Mouse (Mus musculus) hindbrain, embryonic 16.5 days (tissue): Measurements from ENCODE around the gene Olfr512. TPM values are rescaled to one million over a fixed set of nuclear protein-coding genes. Genes with fewer than 3 reads are reported as not detected.

Source experiments
- ATAC-seq: fragments of 200-750 bp; cut with Nextera tagmentation; 2 replicates; pipeline ENCODE4 v1.8.0; 2017; ENCODE audit warnings: moderate TSS enrichment, moderate library complexity
- H3K27ac ChIP-seq: fragments of 300-500 bp; sonication (generic); 2 replicates; pipeline ENCODE4 v1.5.1; 2014; ENCODE audit warnings: low read depth, mild to moderate bottlenecking, control low read depth, low read length, moderate library complexity
- H3K27me3 ChIP-seq: fragments of 300-500 bp; sonication (generic); replicated peaks from 2 replicates; pipeline ENCODE4 v1.6.1; 2014; ENCODE audit warnings: low read length; ENCODE audit not compliant: control insufficient read depth, insufficient read depth
- H3K36me3 ChIP-seq: fragments of 300-500 bp; sonication (generic); 2 replicates; pipeline ENCODE4 v1.6.1; 2014; ENCODE audit warnings: mild to moderate bottlenecking, low read length, moderate library complexity, mixed read lengths; ENCODE audit not compliant: control insufficient read depth, insufficient read depth
- H3K4me1 ChIP-seq: fragments of 300-500 bp; sonication (generic); 2 replicates; pipeline ENCODE4 v1.6.1; 2014; ENCODE audit warnings: low read depth, low read length; ENCODE audit not compliant: control insufficient read depth, insufficient read depth
- H3K4me2 ChIP-seq: fragments of 300-500 bp; sonication (generic); 2 replicates; pipeline ENCODE4 v1.6.1; 2014; ENCODE audit warnings: mild to moderate bottlenecking, low read length, control low read depth, moderate library complexity
- H3K4me3 ChIP-seq: fragments of 300-500 bp; sonication (generic); 2 replicates; pipeline ENCODE4 v1.5.1; 2014; ENCODE audit warnings: mild to moderate bottlenecking, low read length, control low read depth, moderate library complexity
- H3K9ac ChIP-seq: fragments of 300-500 bp; sonication (generic); 2 replicates; pipeline ENCODE4 v1.6.1; 2014; ENCODE audit warnings: low read depth, mild to moderate bottlenecking, control low read depth, low read length, moderate library complexity
- H3K9me3 ChIP-seq: fragments of 300-500 bp; sonication (generic); 2 replicates; pipeline ENCODE4 v1.6.1; 2014; ENCODE audit warnings: mild to moderate bottlenecking, low read length, moderate library complexity; ENCODE audit not compliant: control insufficient read depth
- WGBS: fragments of 180-500 bp; shearing (Covaris S2); extraction: QIAGEN DNeasy Blood & Tissue Kit; methylation state at CpG from one replicate; pipeline ENCODE4 v1.1.7; 2014; 5-methylcytosine and 5-hydroxymethylcytosine counted together
- polyA plus RNA-seq: library from polyadenylated mRNA; unstranded; fragments of >200 nt; fragmentation: Nextera tagmentation; extraction: Ambion mirVana; gene quantifications from 2 replicates; pipeline ENCODE4 v1.2.1, GENCODE M21; 2015

The Olfr512 gene
- not detected in 2 replicates for polyA plus RNA-seq

GRCm38 (mm10) chr7:108713020-108713419, at the start of gene Olfr512:
TSS of gene Olfr512 (plus strand) at chr7:108713320.
- Histone ChIP-seq H3K9ac (no peak within 1 kb of the TSS), H3K27ac (no peak within 1 kb of the TSS), H3K4me3 (no peak within 1 kb of the TSS), H3K27me3 (no peaks in the 10 kb centered on the region), H3K9me3 (no peaks in the 10 kb centered on the region), H3K4me2 (no peak within 1 kb of the TSS), H3K36me3 (no peaks in the 10 kb centered on the region), H3K4me1 (no peaks in the 10 kb centered on the region)
- no peak for ATAC-seq

GRCm38 (mm10) chr7:108666118-108666517, 47.0 kb upstream of the Olfr512 start, which contains the start of gene Olfr510:
TSS of gene Olfr510 (plus strand) at chr7:108666418.
- Histone ChIP-seq H3K9ac (no peak within 1 kb of the TSS), H3K27me3 (no peaks in the 10 kb centered on the region), H3K4me3 (no peak within 1 kb of the TSS), H3K4me1 (no peaks in the 10 kb centered on the region), H3K27ac (no peak within 1 kb of the TSS), H3K4me2 (no peak within 1 kb of the TSS), H3K36me3 (no peaks in the 10 kb centered on the region), H3K9me3 (no peaks in the 10 kb centered on the region)
- WGBS = 96% methylated on average over 1 of the region's 1 CpGs
- ATAC-seq = no peak

- Histone ChIP-seq H3K9ac (no peak overlapping the region), H3K9me3 (no peaks in the 10 kb centered on the region), H3K36me3 (no peaks in the 10 kb centered on the region), H3K4me1 (no peaks in the 10 kb centered on the region), H3K4me3 (no peak overlapping the region), H3K4me2 (no peak overlapping the region), H3K27ac (no peak overlapping the region), H3K27me3 (no peaks in the 10 kb centered on the region)
- ATAC-seq = no peak
- WGBS = 83% methylated on average over 1 of the region's 1 CpGs
Measured at GRCm38 (mm10) chr7:108671058-108671457, 42.1 kb upstream of the Olfr512 start.

- H3K9me3 ChIP-seq = no peaks in the 10 kb centered on the region
- H3K9ac ChIP-seq = no peak overlapping the region
- no peaks in the 10 kb centered on the region for H3K27me3 ChIP-seq
- no peak overlapping the region for H3K27ac ChIP-seq
- no peaks in the 10 kb centered on the region for H3K36me3 ChIP-seq
- H3K4me3 ChIP-seq = no peak overlapping the region
- no peak for ATAC-seq
- WGBS = 81% methylated on average over 4 of the region's 4 CpGs
- no peak overlapping the region for H3K4me2 ChIP-seq
- H3K4me1 ChIP-seq = no peaks in the 10 kb centered on the region
Measured at GRCm38 (mm10) chr7:108678886-108679285, 34.2 kb upstream of the Olfr512 start.

- Histone ChIP-seq H3K9me3 (no peaks in the 10 kb centered on the region), H3K9ac (no peak within 1 kb of the TSS), H3K4me2 (no peak within 1 kb of the TSS), H3K4me3 (no peak within 1 kb of the TSS), H3K36me3 (no peaks in the 10 kb centered on the region), H3K27me3 (no peaks in the 10 kb centered on the region), H3K27ac (no peak within 1 kb of the TSS), H3K4me1 (no peaks in the 10 kb centered on the region)
- WGBS = 88% methylated on average over 1 of the region's 1 CpGs
- ATAC-seq = no peak
Measured at GRCm38 (mm10) chr7:108750673-108751072, 37.6 kb downstream of the Olfr512 start, which contains the start of gene Olfr513. TSS of gene Olfr513 (plus strand) at chr7:108750973.

- H3K9ac ChIP-seq = no peak overlapping the region
- H3K9me3 ChIP-seq = no peaks in the 10 kb centered on the region
- H3K4me2 ChIP-seq = no peak overlapping the region
- no peaks in the 10 kb centered on the region for H3K4me1 ChIP-seq
- ATAC-seq = no peak
- 30% methylated on average over 3 of the region's 3 CpGs for WGBS
- H3K27me3 ChIP-seq = no peaks in the 10 kb centered on the region
- H3K4me3 ChIP-seq = no peak overlapping the region
- H3K36me3 ChIP-seq = no peaks in the 10 kb centered on the region
- H3K27ac ChIP-seq = no peak overlapping the region
Measured at GRCm38 (mm10) chr7:108760411-108760810, 47.3 kb downstream of the Olfr512 start.

Other genes with a start within 250 kb of the Olfr512 start
- not detected in 2 replicates for gene Olfr498, start 248.0 kb upstream of the Olfr512 start, polyA plus RNA-seq
- not detected in 2 replicates for gene Olfr502, start 188.3 kb upstream of the Olfr512 start, polyA plus RNA-seq
- not detected in 2 replicates for gene Olfr503, start 168.8 kb upstream of the Olfr512 start, polyA plus RNA-seq
- gene Olfr504, start 147.5 kb upstream of the Olfr512 start, polyA plus RNA-seq = not detected in 2 replicates
- gene Olfr506, start 102.5 kb upstream of the Olfr512 start, polyA plus RNA-seq = not detected in 2 replicates
- not detected in 2 replicates for gene Olfr507, start 91.5 kb upstream of the Olfr512 start, polyA plus RNA-seq
- gene Olfr508, start 83.3 kb upstream of the Olfr512 start, polyA plus RNA-seq = not detected in 2 replicates
- not detected in 2 replicates for gene Olfr509, start 61.4 kb upstream of the Olfr512 start, polyA plus RNA-seq
- gene Olfr510, start 46.9 kb upstream of the Olfr512 start, polyA plus RNA-seq = not detected in 2 replicates
- not detected in 2 replicates for gene Olfr513, start 37.7 kb downstream of the Olfr512 start, polyA plus RNA-seq
- not detected in 2 replicates for gene Olfr514, start 112.7 kb downstream of the Olfr512 start, polyA plus RNA-seq
- gene Olfr516, start 137.2 kb downstream of the Olfr512 start, polyA plus RNA-seq = not detected in 2 replicates
- not detected in 2 replicates for gene Olfr517, start 159.1 kb downstream of the Olfr512 start, polyA plus RNA-seq
- not detected in 2 replicates for gene Olfr518, start 171.7 kb downstream of the Olfr512 start, polyA plus RNA-seq
- not detected in 2 replicates for gene Olfr519, start 181.1 kb downstream of the Olfr512 start, polyA plus RNA-seq
- 0.04 TPM in 1 of 2 replicates, not detected in the other for gene Nlrp10, start 216.9 kb downstream of the Olfr512 start, polyA plus RNA-seq
- 67.3 and 70.9 TPM in 2 replicates for gene Eif3f, start 221.1 kb downstream of the Olfr512 start, polyA plus RNA-seq
- gene Tub, start 237.0 kb downstream of the Olfr512 start, polyA plus RNA-seq = 41.9 and 50.8 TPM in 2 replicates